Mouse (Mus musculus) hindbrain, embryonic 15.5 days (tissue): ENCODE measurements around the gene Cend1. TPM values are rescaled to one million over a fixed set of nuclear protein-coding genes. Genes with fewer than 3 reads are reported as not detected.
A peak's percentile ranks its signal among the peaks of the same experiment; 100 is the strongest.

Experiments
- ATAC-seq: fragments of 200-750 bp; cut with Nextera tagmentation; 2 replicates; pipeline ENCODE4 v1.8.0; 2017; ENCODE audit warnings: low read depth, moderate number of reproducible peaks, moderate TSS enrichment; ENCODE audit not compliant: low FRiP score
- H3K27ac ChIP-seq: fragments of 300-500 bp; sonication (generic); replicated peaks from 2 replicates; pipeline ENCODE4 v1.5.1; 2015; ENCODE audit warnings: mild to moderate bottlenecking, inconsistent platforms
- H3K27me3 ChIP-seq: fragments of 300-500 bp; sonication (generic); 2 replicates; pipeline ENCODE4 v1.6.1; 2015; ENCODE audit warnings: control low read depth, inconsistent platforms
- H3K36me3 ChIP-seq: fragments of 300-500 bp; sonication (generic); 2 replicates; pipeline ENCODE4 v1.6.1; 2015; ENCODE audit warnings: control low read depth, inconsistent platforms
- H3K4me1 ChIP-seq: fragments of 300-500 bp; sonication (generic); replicated peaks from 2 replicates; pipeline ENCODE4 v1.6.1; 2015; ENCODE audit warnings: control low read depth, inconsistent platforms
- H3K4me2 ChIP-seq: fragments of 300-500 bp; sonication (generic); 2 replicates; pipeline ENCODE4 v1.6.1; 2015; ENCODE audit warnings: moderate library complexity, mild to moderate bottlenecking, inconsistent platforms
- H3K4me3 ChIP-seq: fragments of 300-500 bp; sonication (generic); 2 replicates; pipeline ENCODE4 v1.5.1; 2015; ENCODE audit warnings: mild to moderate bottlenecking, inconsistent platforms
- H3K9ac ChIP-seq: fragments of 300-500 bp; sonication (generic); 2 replicates; pipeline ENCODE4 v1.6.1; 2015; ENCODE audit warnings: inconsistent platforms
- H3K9me3 ChIP-seq: fragments of 300-500 bp; sonication (generic); 2 replicates; pipeline ENCODE4 v1.6.1; 2016; ENCODE audit warnings: control low read depth, inconsistent platforms
- WGBS: fragments of 180-500 bp; shearing (Covaris S2); methylation state at CpG from one replicate; pipeline ENCODE4 v1.1.7; 2015; 5-methylcytosine and 5-hydroxymethylcytosine counted together
- polyA plus RNA-seq: library from polyadenylated mRNA; unstranded; fragments of >200 nt; fragmentation: Nextera tagmentation; extraction: Ambion mirVana; gene quantifications from 2 replicates; pipeline ENCODE4 v1.2.1, GENCODE M21; 2015

The Cend1 gene
- polyA plus RNA-seq, 1 experiment from 2014 or later = 184 TPM

- 22% methylated on average over 12 of the region's 12 CpGs for WGBS
- Histone ChIP-seq H3K9ac (no peak overlapping the region), H3K4me3 (0 out of 2 replicates have a peak overlapping the region, but pooled peaks have one; percentile 10), H3K27me3 (peaks cover 75% of the 10 kb centered on the region), H3K4me2 (peak overlapping the region; percentile 40), H3K27ac (no peak overlapping the region), H3K4me1 (peaks cover 41% of the 10 kb centered on the region), H3K9me3 (no peaks in the 10 kb centered on the region), H3K36me3 (peaks cover 6% of the 10 kb centered on the region; the same call in 1 of the 2 replicates)
- no peak for ATAC-seq
Observed at GRCm38 (mm10) chr7:141463824-141464602, 34.7 kb upstream of the Cend1 start.

- Histone ChIP-seq H3K4me2 (peak overlapping the region; percentile 74), H3K9me3 (no peaks in the 10 kb centered on the region), H3K27me3 (peaks cover 75% of the 10 kb centered on the region), H3K4me1 (peaks cover 27% of the 10 kb centered on the region), H3K36me3 (peaks cover 9% of the 10 kb centered on the region; the same call in 1 of the 2 replicates), H3K27ac (no peak overlapping the region), H3K4me3 (peak overlapping the region; percentile 38; the same call in 1 of the 2 replicates), H3K9ac (no peak overlapping the region)
- 24% methylated on average over 5 of the region's 5 CpGs for WGBS
- no peak for ATAC-seq
Observed at GRCm38 (mm10) chr7:141462333-141462821, 33.1 kb upstream of the Cend1 start.

- Histone ChIP-seq H3K4me2 (peak overlapping the region; percentile 74), H3K27me3 (peaks cover 74% of the 10 kb centered on the region), H3K9ac (peak overlapping the region; percentile 42), H3K4me1 (peaks cover 20% of the 10 kb centered on the region), H3K36me3 (peaks cover 9% of the 10 kb centered on the region; the same call in 1 of the 2 replicates), H3K9me3 (no peaks in the 10 kb centered on the region), H3K27ac (no peak overlapping the region), H3K4me3 (peak overlapping the region; percentile 38)
- ATAC-seq = no peak
- 3% methylated on average over 59 of the region's 59 CpGs for WGBS
Observed at GRCm38 (mm10) chr7:141461521-141462332, 32.4 kb upstream of the Cend1 start.

- no peaks in the 10 kb centered on the region for H3K9me3 ChIP-seq
- ATAC-seq = no peak
- 71% methylated on average over 15 of the region's 15 CpGs for WGBS
- H3K27ac ChIP-seq = no peak within 1 kb of the TSS
- peak within 1 kb of the TSS; percentile 38 for H3K4me3 ChIP-seq
- H3K4me2 ChIP-seq = peak within 1 kb of the TSS; percentile 74
- peaks cover 9% of the 10 kb centered on the region; the same call in 1 of the 2 replicates for H3K36me3 ChIP-seq
- peaks cover 31% of the 10 kb centered on the region for H3K4me1 ChIP-seq
- H3K27me3 ChIP-seq = peaks cover 64% of the 10 kb centered on the region
- H3K9ac ChIP-seq = peak within 1 kb of the TSS; percentile 42
Observed at GRCm38 (mm10) chr7:141460391-141461113, 31.3 kb upstream of the Cend1 start, which contains the start of gene Cracr2b. Gene Cracr2b, plus strand, starts transcription at chr7:141461094.

- Histone ChIP-seq H3K36me3 (peaks cover 9% of the 10 kb centered on the region; the same call in 1 of the 2 replicates), H3K4me2 (no peak overlapping the region), H3K27ac (no peak overlapping the region), H3K9ac (no peak overlapping the region), H3K4me1 (peaks cover 33% of the 10 kb centered on the region), H3K9me3 (no peaks in the 10 kb centered on the region), H3K4me3 (no peak overlapping the region), H3K27me3 (peaks cover 58% of the 10 kb centered on the region)
- 77% methylated on average over 5 of the region's 5 CpGs for WGBS
- ATAC-seq = no peak
Observed at GRCm38 (mm10) chr7:141460001-141460390, 30.7 kb upstream of the Cend1 start.

- H3K27me3 ChIP-seq = peaks cover 51% of the 10 kb centered on the region
- peaks cover 32% of the 10 kb centered on the region for H3K4me1 ChIP-seq
- ATAC-seq = no peak
- WGBS = 92% methylated on average over 17 of the region's 17 CpGs
- H3K9ac ChIP-seq = no peak overlapping the region
- H3K4me2 ChIP-seq = no peak overlapping the region
- H3K27ac ChIP-seq = no peak overlapping the region
- H3K36me3 ChIP-seq = peaks cover 9% of the 10 kb centered on the region; the same call in 1 of the 2 replicates
- H3K9me3 ChIP-seq = no peaks in the 10 kb centered on the region
- H3K4me3 ChIP-seq = no peak overlapping the region
Observed at GRCm38 (mm10) chr7:141459301-141459711, 30.0 kb upstream of the Cend1 start.

GRCm38 (mm10) chr7:141458661-141459060 is 29.4 kb upstream of the Cend1 start:
- H3K9ac ChIP-seq = no peak overlapping the region
- peaks cover 45% of the 10 kb centered on the region for H3K27me3 ChIP-seq
- H3K4me1 ChIP-seq = peaks cover 32% of the 10 kb centered on the region
- no peak overlapping the region for H3K27ac ChIP-seq
- no peak overlapping the region for H3K4me2 ChIP-seq
- no peaks in the 10 kb centered on the region for H3K9me3 ChIP-seq
- 90% methylated on average over 11 of the region's 11 CpGs for WGBS
- ATAC-seq = no peak
- H3K36me3 ChIP-seq = peaks cover 9% of the 10 kb centered on the region; the same call in 1 of the 2 replicates
- no peak overlapping the region for H3K4me3 ChIP-seq

GRCm38 (mm10) chr7:141457986-141458660 is 28.8 kb upstream of the Cend1 start:
- ATAC-seq = no peak
- peaks cover 39% of the 10 kb centered on the region for H3K27me3 ChIP-seq
- H3K4me3 ChIP-seq = no peak overlapping the region
- no peak overlapping the region for H3K9ac ChIP-seq
- no peak overlapping the region for H3K4me2 ChIP-seq
- 78% methylated on average over 15 of the region's 15 CpGs for WGBS
- peaks cover 9% of the 10 kb centered on the region; the same call in 1 of the 2 replicates for H3K36me3 ChIP-seq
- peaks cover 32% of the 10 kb centered on the region for H3K4me1 ChIP-seq
- no peaks in the 10 kb centered on the region for H3K9me3 ChIP-seq
- no peak overlapping the region for H3K27ac ChIP-seq

GRCm38 (mm10) chr7:141457236-141457635 is 27.9 kb upstream of the Cend1 start:
- H3K4me1 ChIP-seq = peaks cover 30% of the 10 kb centered on the region
- H3K4me2 ChIP-seq = no peak overlapping the region
- H3K27ac ChIP-seq = no peak overlapping the region
- H3K27me3 ChIP-seq = peaks cover 31% of the 10 kb centered on the region
- peaks cover 10% of the 10 kb centered on the region; the same call in 1 of the 2 replicates for H3K36me3 ChIP-seq
- H3K4me3 ChIP-seq = no peak overlapping the region
- no peak for ATAC-seq
- no peak overlapping the region for H3K9ac ChIP-seq
- no peaks in the 10 kb centered on the region for H3K9me3 ChIP-seq
- 94% methylated on average over 14 of the region's 14 CpGs for WGBS

GRCm38 (mm10) chr7:141456739-141457138 is 27.4 kb upstream of the Cend1 start:
- Histone ChIP-seq H3K4me1 (peaks cover 25% of the 10 kb centered on the region), H3K4me3 (no peak overlapping the region), H3K27ac (no peak overlapping the region), H3K4me2 (peak overlapping the region; percentile 89; the same call in 1 of the 2 replicates), H3K27me3 (peaks cover 26% of the 10 kb centered on the region), H3K9ac (no peak overlapping the region), H3K9me3 (no peaks in the 10 kb centered on the region), H3K36me3 (peaks cover 15% of the 10 kb centered on the region)
- ATAC-seq = no peak
- 97% methylated on average over 6 of the region's 6 CpGs for WGBS
